Mouse (Mus musculus) intestine, postnatal 0 days (tissue): Measurements from ENCODE around the gene Pif1. TPM values are rescaled to one million over a fixed set of nuclear protein-coding genes. Genes with fewer than 3 reads are reported as not detected.

ENCODE experiments used
- ATAC-seq: fragments of 200-750 bp; cut with Nextera tagmentation; 2 replicates; pipeline ENCODE4 v1.8.0; 2017; ENCODE audit warnings: mild to moderate bottlenecking, moderate TSS enrichment, moderate library complexity
- H3K27ac ChIP-seq: fragments of 300-500 bp; sonication (generic); 2 replicates; pipeline ENCODE4 v1.5.1; 2014; ENCODE audit warnings: mild to moderate bottlenecking, low read depth, low read length, moderate library complexity
- H3K27me3 ChIP-seq: fragments of 300-500 bp; sonication (generic); replicated peaks from 2 replicates; pipeline ENCODE4 v1.6.1; 2014; ENCODE audit warnings: low read length, mixed read lengths; ENCODE audit not compliant: control insufficient read depth, insufficient read depth
- H3K36me3 ChIP-seq: fragments of 300-500 bp; sonication (generic); 2 replicates; pipeline ENCODE4 v1.6.1; 2014; ENCODE audit warnings: mild to moderate bottlenecking, moderate library complexity; ENCODE audit not compliant: control insufficient read depth, insufficient read depth
- H3K4me1 ChIP-seq: fragments of 300-500 bp; sonication (generic); replicated peaks from 2 replicates; pipeline ENCODE4 v1.6.1; 2014; ENCODE audit warnings: antibody characterized with exemption, low read length, mixed read lengths; ENCODE audit not compliant: control insufficient read depth, insufficient read depth
- H3K4me2 ChIP-seq: fragments of 300-500 bp; sonication (generic); replicated peaks from 2 replicates; pipeline ENCODE4 v1.6.1; 2014; ENCODE audit warnings: low read depth, mild to moderate bottlenecking, moderate library complexity
- H3K4me3 ChIP-seq: fragments of 300-500 bp; sonication (generic); 2 replicates; pipeline ENCODE4 v1.5.1; 2014; ENCODE audit warnings: low read depth, low read length
- H3K9ac ChIP-seq: fragments of 300-500 bp; sonication (generic); 2 replicates; pipeline ENCODE4 v1.6.1; 2014; ENCODE audit warnings: mild to moderate bottlenecking, low read depth, low read length
- H3K9me3 ChIP-seq: fragments of 300-500 bp; sonication (generic); 2 replicates; pipeline ENCODE4 v1.6.1; 2016; ENCODE audit warnings: mixed run types; ENCODE audit not compliant: control insufficient read depth
- CTCF ChIP-seq: sonication (generic); IDR thresholded peaks from 2 replicates; pipeline ENCODE4 v1.5.1; 2016; ENCODE audit warnings: low read depth, mild to moderate bottlenecking, control low read depth, antibody characterized with exemption, moderate library complexity
- WGBS: fragments of 180-500 bp; shearing (Covaris S2); extraction: QIAGEN DNeasy Blood & Tissue Kit; methylation state at CpG from one replicate; pipeline ENCODE4 v1.1.7; 2014; 5-methylcytosine and 5-hydroxymethylcytosine counted together
- polyA plus RNA-seq: library from polyadenylated mRNA; unstranded; fragments of >200 nt; fragmentation: Nextera tagmentation; extraction: Ambion mirVana; gene quantifications from 2 replicates; pipeline ENCODE4 v1.2.1, GENCODE M21; 2015

The Pif1 gene
- polyA plus RNA-seq, 1 experiment from 2014 or later, result 1.2 TPM

DNA sequence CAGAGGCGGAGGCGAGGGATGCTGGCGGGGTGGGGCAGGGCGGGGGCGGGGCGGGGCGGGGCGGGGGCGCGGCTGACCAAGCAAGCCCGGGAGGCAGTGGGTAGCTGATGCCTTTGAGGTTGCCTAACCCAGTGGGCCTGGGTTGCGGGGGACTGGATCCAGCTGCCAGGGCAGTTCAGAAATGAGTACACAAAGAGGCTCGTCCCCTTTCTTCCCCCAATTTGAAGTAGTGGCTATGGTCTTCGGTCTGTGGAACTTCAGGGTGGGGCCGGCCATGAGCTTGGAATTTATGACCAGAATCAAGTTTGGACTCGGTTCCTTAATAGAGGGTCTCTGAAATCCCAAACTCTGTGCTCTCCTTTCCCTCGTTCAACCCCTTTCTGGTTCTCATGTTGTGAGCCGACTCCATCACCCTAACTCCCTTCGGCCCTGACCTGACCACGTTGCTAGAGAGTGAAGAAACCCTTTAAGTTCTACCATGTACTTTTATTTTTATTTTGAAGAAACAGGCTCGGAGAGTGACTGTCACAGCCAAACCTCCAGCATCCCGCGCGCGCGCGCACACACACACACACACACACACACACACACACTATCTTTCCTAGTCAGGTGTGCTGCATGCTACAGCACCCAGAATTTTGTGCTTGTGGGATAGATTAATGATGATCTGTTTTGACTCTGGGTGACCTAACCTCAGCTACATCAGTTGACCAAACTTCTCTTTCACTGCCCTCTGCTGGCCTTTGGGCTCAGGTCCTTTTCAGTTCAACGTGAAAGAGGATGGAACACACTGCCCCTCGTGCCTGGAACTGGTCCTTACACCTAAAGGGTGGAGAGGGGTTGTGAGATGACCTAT lies 6.3 kb upstream of the Pif1 start:
- no peak overlapping the region for H3K9ac ChIP-seq
- H3K27ac ChIP-seq, result peak overlapping the region; percentile 78
- H3K4me1 ChIP-seq, result peaks cover 14% of the 10 kb centered on the region
- peak; percentile 99 for TF ChIP-seq CTCF
- H3K9me3 ChIP-seq, result no peaks in the 10 kb centered on the region
- no peaks in the 10 kb centered on the region for H3K36me3 ChIP-seq
- 6% methylated on average over 19 of the region's 29 CpGs for WGBS
- peak overlapping the region; percentile 54 for H3K4me3 ChIP-seq
- ATAC-seq, result peak; percentile 50
- no peaks in the 10 kb centered on the region for H3K27me3 ChIP-seq
- H3K4me2 ChIP-seq, result peak overlapping the region; percentile 77

DNA sequence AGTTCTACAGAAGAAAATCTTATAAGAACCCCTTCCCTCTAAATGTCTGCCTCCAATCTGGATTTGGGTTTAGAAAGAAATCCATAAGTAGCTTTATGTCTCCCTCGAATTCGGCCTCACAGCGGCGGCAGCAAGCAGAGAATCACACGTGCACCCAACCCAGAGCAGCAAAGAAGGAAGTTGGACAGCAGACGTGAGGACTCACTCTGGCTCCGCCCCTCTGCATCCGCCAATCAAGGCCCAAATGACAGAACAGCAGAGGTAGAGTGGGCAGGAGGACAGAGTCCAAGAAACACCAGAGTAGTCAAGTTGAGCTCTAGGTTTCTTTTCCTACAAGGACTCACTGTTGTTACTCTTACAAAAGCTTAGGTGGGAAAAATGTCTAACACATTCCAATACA lies 3.9 kb upstream of the Pif1 start:
- Histone ChIP-seq H3K4me1 (peaks cover 3% of the 10 kb centered on the region; the same call in 1 of the 2 replicates), H3K27ac (no peak overlapping the region), H3K36me3 (no peaks in the 10 kb centered on the region), H3K4me3 (no peak overlapping the region), H3K9me3 (no peaks in the 10 kb centered on the region), H3K27me3 (no peaks in the 10 kb centered on the region), H3K4me2 (no peak overlapping the region), H3K9ac (no peak overlapping the region)
- peak; percentile 59 for ATAC-seq
- TF ChIP-seq CTCF, result no peak
- whole genome bisulfite sequencing, result 13% methylated on average over 8 of the region's 8 CpGs

DNA sequence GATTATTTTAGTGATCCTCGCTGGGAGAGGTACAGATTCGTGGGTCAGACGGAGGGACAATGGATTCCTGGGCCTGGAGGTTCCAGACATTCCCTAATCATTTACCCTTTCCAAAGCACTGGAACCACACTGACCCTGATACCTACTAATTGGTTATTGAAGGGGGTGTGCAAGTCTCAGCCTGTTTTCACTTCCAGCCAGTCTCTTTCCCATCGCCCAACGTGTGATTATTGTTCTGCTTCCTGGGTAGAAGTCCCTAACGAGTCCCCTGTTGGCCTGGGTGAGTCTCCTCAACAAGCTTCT lies 261 bp downstream of the Pif1 start:
- no peak overlapping the region for H3K27ac ChIP-seq
- H3K4me1 ChIP-seq, result no peaks in the 10 kb centered on the region
- no peaks in the 10 kb centered on the region for H3K9me3 ChIP-seq
- H3K36me3 ChIP-seq, result peaks cover 4% of the 10 kb centered on the region; the same call in 1 of the 2 replicates
- H3K9ac ChIP-seq, result no peak overlapping the region
- peak overlapping the region; percentile 54 for H3K4me3 ChIP-seq
- no peak for TF ChIP-seq CTCF
- H3K4me2 ChIP-seq, result peak overlapping the region; percentile 99
- no peak for ATAC-seq
- WGBS, result 0% methylated on average over 6 of the region's 6 CpGs
- H3K27me3 ChIP-seq, result no peaks in the 10 kb centered on the region

DNA sequence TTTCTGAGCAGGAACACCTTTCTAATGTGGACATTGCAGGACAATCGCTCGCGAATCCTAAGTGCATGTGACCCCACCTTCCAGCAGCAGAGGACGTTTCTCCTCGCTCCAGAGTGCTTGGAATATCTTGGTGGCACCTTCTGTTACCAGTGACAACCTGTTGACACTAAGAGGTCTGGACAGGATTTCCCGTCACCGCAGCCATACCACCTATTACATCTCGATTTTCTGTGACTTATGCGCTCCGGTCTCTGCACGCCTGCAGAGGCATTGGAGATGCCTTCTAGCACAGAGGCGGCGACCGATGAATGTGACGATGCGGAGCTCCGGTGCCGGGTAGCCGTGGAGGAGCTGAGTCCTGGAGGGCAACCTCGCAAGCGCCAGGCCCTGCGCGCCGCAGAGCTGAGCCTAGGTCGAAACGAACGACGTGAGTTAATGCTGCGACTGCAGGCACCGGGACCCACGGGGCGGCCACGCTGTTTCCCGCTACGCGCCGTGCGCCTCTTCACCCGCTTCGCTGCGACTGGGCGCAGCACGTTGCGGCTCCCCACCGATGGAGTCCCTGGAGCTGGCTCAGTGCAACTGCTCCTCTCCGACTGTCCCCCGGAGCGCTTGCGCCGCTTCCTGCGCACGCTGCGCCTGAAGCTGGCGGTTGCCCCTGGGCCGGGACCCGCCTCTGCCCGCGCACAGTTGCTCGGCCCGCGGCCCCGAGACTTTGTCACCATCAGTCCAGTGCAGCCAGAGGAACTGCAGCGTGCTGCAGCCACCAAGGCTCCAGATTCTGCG lies 806 bp downstream of the Pif1 start:
- peaks cover 4% of the 10 kb centered on the region; the same call in 1 of the 2 replicates for H3K36me3 ChIP-seq
- no peak for TF ChIP-seq CTCF
- H3K27me3 ChIP-seq, result no peaks in the 10 kb centered on the region
- H3K9ac ChIP-seq, result peak overlapping the region; percentile 49
- ATAC-seq, result 0 out of 2 replicates have a peak, but pooled peaks have one; percentile 7
- H3K4me1 ChIP-seq, result no peaks in the 10 kb centered on the region
- WGBS, result under 1% methylated on average over 63 of the region's 64 CpGs
- peak overlapping the region; percentile 99 for H3K4me2 ChIP-seq
- H3K4me3 ChIP-seq, result peak overlapping the region; percentile 54
- no peak overlapping the region for H3K27ac ChIP-seq
- H3K9me3 ChIP-seq, result no peaks in the 10 kb centered on the region

DNA sequence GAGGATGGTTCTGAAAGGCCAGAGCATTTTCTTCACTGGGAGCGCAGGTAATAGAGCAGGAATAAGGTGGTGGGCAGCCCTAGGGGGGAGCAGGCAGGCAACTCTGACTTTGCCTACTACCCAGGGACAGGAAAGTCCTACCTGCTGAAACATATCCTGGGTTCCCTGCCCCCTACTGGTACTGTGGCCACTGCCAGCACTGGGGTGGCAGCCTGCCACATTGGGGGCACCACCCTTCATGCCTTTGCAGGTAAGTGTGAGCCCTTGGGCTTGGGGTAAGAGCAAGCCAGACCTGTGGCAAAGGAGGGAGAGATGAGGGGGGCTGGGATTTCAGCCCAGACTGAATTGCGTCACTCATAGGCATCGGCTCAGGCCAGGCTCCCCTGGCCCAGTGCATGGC lies 2.1 kb downstream of the Pif1 start:
- Histone ChIP-seq H3K4me2 (peak overlapping the region; percentile 99), H3K9ac (no peak overlapping the region), H3K9me3 (no peaks in the 10 kb centered on the region), H3K27ac (no peak overlapping the region), H3K36me3 (peaks cover 13% of the 10 kb centered on the region; the same call in 1 of the 2 replicates), H3K4me1 (no peaks in the 10 kb centered on the region), H3K4me3 (peak overlapping the region; percentile 54; the same call in 1 of the 2 replicates), H3K27me3 (no peaks in the 10 kb centered on the region)
- no peak; the same call in 1 of the 2 replicates for TF ChIP-seq CTCF
- 97% methylated on average over 3 of the region's 3 CpGs for WGBS
- no peak for ATAC-seq

DNA sequence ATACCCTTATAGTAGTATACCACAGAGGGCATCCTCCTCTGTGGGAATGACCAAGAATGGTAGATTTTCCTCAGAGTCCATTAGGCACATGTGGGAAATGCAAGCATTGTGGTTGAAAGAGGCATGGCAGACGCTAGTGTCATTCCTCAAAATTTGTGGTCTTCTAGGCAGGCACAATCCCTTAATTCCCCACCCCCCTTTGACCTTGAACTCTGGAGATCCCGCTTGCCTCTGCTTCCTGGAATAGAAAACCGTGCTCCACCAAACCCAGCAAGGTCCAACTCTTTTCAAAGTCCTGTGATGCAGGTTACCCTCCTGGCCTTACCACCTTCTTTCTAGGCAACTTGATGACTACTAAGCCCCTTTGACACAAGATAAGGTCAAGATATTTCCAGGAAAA lies 5.8 kb downstream of the Pif1 start:
- ATAC-seq, result no peak
- no peaks in the 10 kb centered on the region for H3K27me3 ChIP-seq
- no peak for TF ChIP-seq CTCF
- no peak overlapping the region for H3K4me3 ChIP-seq
- H3K9ac ChIP-seq, result no peak overlapping the region
- peaks cover 13% of the 10 kb centered on the region; the same call in 1 of the 2 replicates for H3K36me3 ChIP-seq
- no peaks in the 10 kb centered on the region for H3K9me3 ChIP-seq
- H3K4me2 ChIP-seq, result no peak overlapping the region
- WGBS, result 90% methylated on average over 3 of the region's 3 CpGs
- H3K4me1 ChIP-seq, result no peaks in the 10 kb centered on the region
- H3K27ac ChIP-seq, result no peak overlapping the region
